Mouse (Mus musculus): ENCODE measurements around the gene Iqgap2. TPM values are rescaled to one million over a fixed set of nuclear protein-coding genes. Genes with fewer than 3 reads are reported as not detected.

Iqgap2 gene
- polyA plus RNA-seq, 1 experiment, result 18.5 TPM

DNA sequence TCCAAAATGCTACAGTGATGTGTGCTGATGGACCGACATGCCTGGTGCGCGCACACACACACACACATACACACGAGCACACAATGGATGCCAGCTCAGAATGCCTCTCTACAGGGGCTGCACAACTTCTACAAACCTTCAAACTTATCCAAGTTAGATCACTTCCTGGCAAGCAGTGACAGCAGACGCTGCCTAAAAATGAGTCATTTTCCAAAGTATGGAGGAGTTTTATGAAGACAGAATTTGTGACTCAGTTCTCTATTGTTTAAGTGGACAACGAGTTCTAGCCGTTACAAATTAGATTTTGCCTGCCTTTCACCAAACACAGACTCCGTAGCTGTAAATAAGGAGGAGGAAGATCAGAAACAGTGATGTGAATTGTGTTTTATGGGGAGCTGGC lies 97.4 kb downstream of the Iqgap2 start:
- TF ChIP-seq CTCF (IDR thresholded peaks at IDR 0.05; ENCODE audit: low read depth, low read length), result no peak
- TF ChIP-seq POLR2A (IDR thresholded peaks at IDR 0.05; ENCODE audit: insufficient read depth, low read length), result no peak
- TF ChIP-seq EP300 (IDR thresholded peaks at IDR 0.05; ENCODE audit: insufficient read depth, low read depth, low read length), result no peak
- no peak overlapping the region for H3K27ac ChIP-seq (ENCODE audit: insufficient read depth, low read length)
- no peaks in the 10 kb centered on the region for H3K9me3 ChIP-seq (replicated peaks; ENCODE audit: control insufficient read depth, insufficient read depth, low read length, poor library complexity, severe bottlenecking)
- no peak overlapping the region for H3K4me3 ChIP-seq (ENCODE audit: low read depth, low read length)
- H3K4me1 ChIP-seq (ENCODE audit: control insufficient read depth, insufficient read depth, low read length), result no peaks in the 10 kb centered on the region
- H3K9ac ChIP-seq (ENCODE audit: low read depth, poor library complexity, severe bottlenecking), result no peak overlapping the region
- no peaks in the 10 kb centered on the region for H3K27me3 ChIP-seq (ENCODE audit: control insufficient read depth, insufficient read depth, low read length, poor library complexity, severe bottlenecking)
- H3K36me3 ChIP-seq (ENCODE audit: control insufficient read depth, insufficient read depth, low read length, poor library complexity, severe bottlenecking), result no peaks in the 10 kb centered on the region

DNA sequence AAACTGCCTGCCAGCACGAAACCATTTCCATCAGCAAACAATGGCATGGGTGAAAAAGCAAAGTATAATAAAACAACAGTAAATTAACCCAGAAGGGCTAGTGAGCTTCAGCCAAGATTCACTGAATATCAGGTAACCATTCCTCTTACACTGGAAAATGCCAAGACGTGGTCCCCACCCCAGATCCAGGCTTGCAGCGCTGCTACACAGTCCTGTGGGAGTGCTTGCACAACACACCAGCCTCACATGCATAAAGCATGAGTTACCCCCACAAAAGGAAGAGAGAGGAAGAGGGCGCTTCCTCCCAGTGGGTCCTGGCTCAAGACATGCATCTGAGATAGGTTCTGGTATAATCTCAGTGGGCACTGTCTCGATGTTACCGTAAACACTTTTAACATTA lies 100.8 kb downstream of the Iqgap2 start:
- H3K27ac ChIP-seq (ENCODE audit: insufficient read depth, low read length), result no peak overlapping the region
- no peak for TF ChIP-seq POLR2A (IDR thresholded peaks at IDR 0.05; ENCODE audit: insufficient read depth, low read length)
- H3K36me3 ChIP-seq (ENCODE audit: control insufficient read depth, insufficient read depth, low read length, poor library complexity, severe bottlenecking), result no peaks in the 10 kb centered on the region
- H3K9me3 ChIP-seq (replicated peaks; ENCODE audit: control insufficient read depth, insufficient read depth, low read length, poor library complexity, severe bottlenecking), result no peaks in the 10 kb centered on the region
- H3K4me1 ChIP-seq (ENCODE audit: control insufficient read depth, insufficient read depth, low read length), result no peaks in the 10 kb centered on the region
- no peaks in the 10 kb centered on the region; the same call in 1 of the 2 replicates for H3K27me3 ChIP-seq (ENCODE audit: control insufficient read depth, insufficient read depth, low read length, poor library complexity, severe bottlenecking)
- no peak overlapping the region for H3K9ac ChIP-seq (ENCODE audit: low read depth, poor library complexity, severe bottlenecking)
- no peak overlapping the region for H3K4me3 ChIP-seq (ENCODE audit: low read depth, low read length)

DNA sequence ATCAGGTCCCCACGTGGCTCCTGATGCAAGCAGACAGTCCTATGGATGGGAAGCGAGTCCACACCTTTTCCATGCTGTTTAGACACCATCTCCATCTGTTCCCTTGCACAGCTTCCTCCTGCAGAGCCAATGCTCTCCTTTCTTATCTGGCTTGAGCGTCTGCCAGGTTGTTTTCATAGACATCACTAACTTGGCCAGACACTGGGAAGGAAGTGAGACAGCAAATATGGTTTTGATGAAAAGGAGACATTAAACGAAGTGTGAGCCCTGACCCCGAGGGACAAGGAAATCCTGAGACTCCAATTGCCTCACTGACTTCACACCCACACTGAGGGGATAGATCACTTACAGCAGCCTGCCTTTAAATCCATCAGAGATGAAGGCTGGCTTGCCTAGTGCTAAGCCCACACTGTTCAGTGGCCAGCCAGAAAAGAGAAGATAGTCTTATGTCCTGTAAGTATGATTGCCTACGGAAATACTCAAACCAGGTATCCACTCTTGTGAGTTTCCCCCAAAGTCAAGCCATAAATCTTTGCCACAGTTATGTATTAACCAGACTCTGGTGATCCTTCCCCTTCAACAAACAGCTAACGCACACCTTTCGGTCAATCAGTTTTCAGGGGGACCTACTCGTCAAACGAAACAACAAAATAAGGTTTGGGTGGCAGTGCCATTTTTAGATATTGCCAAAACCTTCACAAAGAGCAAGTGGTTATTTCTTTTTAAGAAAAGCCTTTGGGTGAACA lies 102.9 kb downstream of the Iqgap2 start:
- Histone ChIP-seq H3K4me1 (ENCODE audit: control insufficient read depth, insufficient read depth, low read length) (no peaks in the 10 kb centered on the region), H3K9ac (ENCODE audit: low read depth, poor library complexity, severe bottlenecking) (no peak overlapping the region), H3K9me3 (replicated peaks; ENCODE audit: control insufficient read depth, insufficient read depth, low read length, poor library complexity, severe bottlenecking) (no peaks in the 10 kb centered on the region), H3K27ac (ENCODE audit: insufficient read depth, low read length) (no peak overlapping the region), H3K36me3 (ENCODE audit: control insufficient read depth, insufficient read depth, low read length, poor library complexity, severe bottlenecking) (no peaks in the 10 kb centered on the region), H3K27me3 (ENCODE audit: control insufficient read depth, insufficient read depth, low read length, poor library complexity, severe bottlenecking) (no peaks in the 10 kb centered on the region; the same call in 1 of the 2 replicates), H3K4me3 (ENCODE audit: low read depth, low read length) (no peak overlapping the region)
- no peak for TF ChIP-seq POLR2A (IDR thresholded peaks at IDR 0.05; ENCODE audit: insufficient read depth, low read length)
- TF ChIP-seq CTCF (IDR thresholded peaks at IDR 0.05; ENCODE audit: low read depth, low read length), result no peak
- no peak for TF ChIP-seq EP300 (IDR thresholded peaks at IDR 0.05; ENCODE audit: insufficient read depth, low read depth, low read length)

DNA sequence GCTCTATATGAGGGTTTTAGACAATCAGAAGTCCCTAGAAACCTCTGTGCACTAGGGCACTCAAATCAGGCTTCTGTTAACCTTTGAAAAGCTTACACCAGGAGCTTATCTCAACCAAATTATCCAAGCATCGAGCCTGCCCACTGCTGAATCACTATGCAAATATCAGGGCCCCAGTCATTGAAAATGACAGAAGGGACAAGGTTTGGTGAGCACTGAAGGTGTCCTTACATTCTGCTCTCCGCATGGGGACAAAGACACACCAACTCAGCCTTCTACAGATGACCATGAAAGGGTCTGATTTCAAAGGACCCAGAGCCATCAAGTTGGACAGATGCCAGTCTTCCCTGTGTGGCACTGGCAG lies 108.8 kb downstream of the Iqgap2 start:
- Histone ChIP-seq H3K27me3 (ENCODE audit: control insufficient read depth, insufficient read depth, low read length, poor library complexity, severe bottlenecking) (no peaks in the 10 kb centered on the region; the same call in 1 of the 2 replicates), H3K9ac (ENCODE audit: low read depth, poor library complexity, severe bottlenecking) (no peak overlapping the region), H3K9me3 (replicated peaks; ENCODE audit: control insufficient read depth, insufficient read depth, low read length, poor library complexity, severe bottlenecking) (no peaks in the 10 kb centered on the region), H3K36me3 (ENCODE audit: control insufficient read depth, insufficient read depth, low read length, poor library complexity, severe bottlenecking) (no peaks in the 10 kb centered on the region), H3K27ac (ENCODE audit: insufficient read depth, low read length) (no peak overlapping the region), H3K4me1 (ENCODE audit: control insufficient read depth, insufficient read depth, low read length) (no peaks in the 10 kb centered on the region), H3K4me3 (ENCODE audit: low read depth, low read length) (no peak overlapping the region)
- TF ChIP-seq CTCF (IDR thresholded peaks at IDR 0.05; ENCODE audit: low read depth, low read length) (no peak), EP300 (IDR thresholded peaks at IDR 0.05; ENCODE audit: insufficient read depth, low read depth, low read length) (no peak)

DNA sequence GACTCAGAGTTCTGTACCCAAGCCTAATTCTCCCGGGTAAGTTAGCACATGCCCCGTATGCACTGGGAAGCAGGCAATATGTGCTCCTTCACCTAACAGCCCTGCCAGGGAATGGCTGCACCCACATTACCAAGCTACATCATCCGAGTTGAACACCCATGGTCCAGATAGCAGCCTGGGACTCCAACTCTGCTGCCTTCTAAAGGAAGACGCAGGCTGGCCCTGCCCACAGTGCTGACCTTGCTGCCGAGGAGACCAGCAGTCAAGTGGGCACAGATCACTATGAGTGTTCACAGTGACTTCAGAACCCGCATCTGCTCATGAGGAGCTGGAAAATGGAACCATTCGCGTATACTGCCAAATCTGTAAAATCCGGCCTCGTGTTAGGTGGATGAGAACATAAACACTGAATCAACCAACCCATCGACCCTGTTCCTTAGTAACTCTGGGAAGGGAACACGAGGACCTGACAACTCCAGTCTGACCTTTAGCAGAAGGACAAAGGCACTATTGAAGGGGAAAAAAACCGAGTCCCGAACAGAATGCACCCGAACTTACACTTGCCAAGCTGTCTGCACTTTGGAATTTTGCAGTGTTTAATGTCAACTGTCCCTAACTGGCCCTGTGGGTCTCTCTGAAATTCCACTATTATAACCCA lies 109.3 kb downstream of the Iqgap2 start:
- Histone ChIP-seq H3K4me1 (ENCODE audit: control insufficient read depth, insufficient read depth, low read length) (no peaks in the 10 kb centered on the region), H3K27ac (ENCODE audit: insufficient read depth, low read length) (no peak overlapping the region)

DNA sequence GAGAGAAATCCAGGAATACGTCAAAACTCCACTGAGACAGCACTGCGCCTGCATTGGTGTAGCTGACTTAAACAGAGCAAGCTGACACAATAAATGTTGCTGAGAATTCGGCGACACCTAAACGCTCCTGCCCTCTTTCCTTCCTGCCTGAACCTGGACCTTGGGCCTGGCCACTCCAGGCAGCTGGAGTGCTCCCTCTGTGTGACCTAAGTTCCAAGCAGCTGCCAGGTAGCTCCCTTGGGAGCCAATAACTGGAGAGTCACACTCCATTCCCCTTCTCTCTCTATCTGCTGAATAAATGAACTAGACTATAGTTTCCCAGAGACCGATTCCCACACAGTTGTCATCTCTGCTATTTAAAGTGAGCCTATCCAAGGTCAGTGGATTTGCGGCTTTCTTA lies 111.7 kb downstream of the Iqgap2 start:
- Histone ChIP-seq H3K4me1 (ENCODE audit: control insufficient read depth, insufficient read depth, low read length) (no peaks in the 10 kb centered on the region), H3K9ac (ENCODE audit: low read depth, poor library complexity, severe bottlenecking) (no peak overlapping the region), H3K36me3 (ENCODE audit: control insufficient read depth, insufficient read depth, low read length, poor library complexity, severe bottlenecking) (no peaks in the 10 kb centered on the region), H3K27me3 (ENCODE audit: control insufficient read depth, insufficient read depth, low read length, poor library complexity, severe bottlenecking) (no peaks in the 10 kb centered on the region), H3K27ac (ENCODE audit: insufficient read depth, low read length) (no peak overlapping the region), H3K4me3 (ENCODE audit: low read depth, low read length) (no peak overlapping the region), H3K9me3 (replicated peaks; ENCODE audit: control insufficient read depth, insufficient read depth, low read length, poor library complexity, severe bottlenecking) (no peaks in the 10 kb centered on the region)
- no peak for TF ChIP-seq CTCF (IDR thresholded peaks at IDR 0.05; ENCODE audit: low read depth, low read length)
- no peak for TF ChIP-seq POLR2A (IDR thresholded peaks at IDR 0.05; ENCODE audit: insufficient read depth, low read length)

More for the DNA sequence above, 109.3 kb downstream of the Iqgap2 start:
- H3K9ac ChIP-seq (ENCODE audit: low read depth, poor library complexity, severe bottlenecking), result no peak overlapping the region
- no peaks in the 10 kb centered on the region for H3K9me3 ChIP-seq (replicated peaks; ENCODE audit: control insufficient read depth, insufficient read depth, low read length, poor library complexity, severe bottlenecking)
- no peaks in the 10 kb centered on the region for H3K27me3 ChIP-seq (ENCODE audit: control insufficient read depth, insufficient read depth, low read length, poor library complexity, severe bottlenecking)
- H3K4me3 ChIP-seq (ENCODE audit: low read depth, low read length), result no peak overlapping the region
- H3K36me3 ChIP-seq (ENCODE audit: control insufficient read depth, insufficient read depth, low read length, poor library complexity, severe bottlenecking), result no peaks in the 10 kb centered on the region
- TF ChIP-seq CTCF (IDR thresholded peaks at IDR 0.05; ENCODE audit: low read depth, low read length) (no peak), POLR2A (IDR thresholded peaks at IDR 0.05; ENCODE audit: insufficient read depth, low read length) (no peak), EP300 (IDR thresholded peaks at IDR 0.05; ENCODE audit: insufficient read depth, low read depth, low read length) (no peak)
